Mouse (Mus musculus): Measurements from ENCODE around the gene Lrrc27.

DNA sequence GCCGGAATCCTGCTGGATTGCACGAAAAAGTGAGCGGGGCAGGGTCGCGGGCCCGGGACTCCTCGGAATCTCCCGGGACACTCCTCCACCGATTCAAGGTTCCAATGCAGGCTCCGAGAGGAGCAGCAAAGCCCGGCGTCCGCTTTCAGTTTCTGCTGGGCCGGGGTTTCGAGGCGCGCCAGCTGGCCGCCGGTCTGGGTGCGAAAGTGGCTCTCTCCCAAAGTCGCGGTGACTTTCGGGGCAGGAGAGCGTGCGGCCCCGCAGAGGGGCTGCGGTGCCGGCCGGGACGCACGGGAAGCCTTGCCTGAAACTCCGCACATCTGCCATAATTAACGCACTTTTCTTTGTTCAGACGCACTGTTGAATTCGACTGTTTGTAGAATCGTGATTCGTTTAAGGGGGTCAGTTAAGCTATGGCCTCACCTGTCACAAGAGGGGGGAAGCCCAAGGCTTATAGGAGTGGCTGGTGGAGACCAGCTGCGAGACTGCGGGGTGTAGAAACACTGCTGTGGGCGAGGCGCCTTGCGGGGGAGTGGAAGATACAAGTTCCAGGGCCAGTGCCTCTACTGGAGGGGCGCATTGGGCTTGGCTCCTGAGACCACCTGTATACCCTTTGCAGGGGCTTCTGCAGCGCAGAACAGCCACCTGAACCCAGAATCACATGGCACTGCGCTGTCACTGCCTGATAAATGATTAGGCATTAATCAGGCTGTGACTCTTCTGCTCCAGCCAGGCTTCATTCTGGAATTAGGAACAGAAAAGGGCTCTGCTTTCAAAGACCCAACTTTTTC, 36.0 kb downstream of the Lrrc27 start:
- TF ChIP-seq POLR2A (IDR thresholded peaks at IDR 0.05; ENCODE audit: control insufficient read depth in 1 of 2, insufficient read depth in 1 of 2, low read depth in 1 of 2, low read length in 2 of 2, poor library complexity in 1 of 2) (no peak; a peak in 1 of 4 replicates), CTCF (IDR thresholded peaks at IDR 0.05 in 2 of 3, conservative IDR thresholded peaks at IDR 0.05 in 1 of 3; ENCODE audit: control insufficient read depth in 1 of 3, insufficient read depth in 1 of 3, low read depth in 2 of 3, low read length in 3 of 3, poor library complexity in 1 of 3, severe bottlenecking in 1 of 3) (no peak), TAL1 (IDR thresholded peaks at IDR 0.05; ENCODE audit: low read length) (no peak), TCF12 (IDR thresholded peaks at IDR 0.05; ENCODE audit: low read depth, low read length) (no peak), EP300 (IDR thresholded peaks at IDR 0.05; ENCODE audit: low read depth in 1 of 2, low read length in 2 of 2) (no peak), USF1 (IDR thresholded peaks at IDR 0.05; ENCODE audit: low read depth, low read length) (no peak), SIN3A (IDR thresholded peaks at IDR 0.05; ENCODE audit: low read length) (0 out of 2 replicates have a peak, but pooled peaks have one; percentile 10), NELFE (IDR thresholded peaks at IDR 0.05; ENCODE audit: low read depth, low read length) (no peak), ETS1 (IDR thresholded peaks at IDR 0.05; ENCODE audit: low read depth, low read length) (0 out of 2 replicates have a peak, but pooled peaks have one; percentile 14)

Measured in MEL (cell line).